Mouse (Mus musculus) hindbrain, embryonic 15.5 days (tissue): ENCODE measurements at regions not wholly inside any gene's neighbourhood (a gene's known extent, or its start where the extent isn't known, plus 50 kb on each side); places are given as distances from the start of the nearest gene placed in this dataset.

Experiments
- ATAC-seq: fragments of 200-750 bp; cut with Nextera tagmentation; 2 replicates; pipeline ENCODE4 v1.8.0; 2017; ENCODE audit warnings: low read depth, moderate number of reproducible peaks, moderate TSS enrichment; ENCODE audit not compliant: low FRiP score
- H3K27ac ChIP-seq: fragments of 300-500 bp; sonication (generic); replicated peaks from 2 replicates; pipeline ENCODE4 v1.5.1; 2015; ENCODE audit warnings: mild to moderate bottlenecking, inconsistent platforms
- H3K27me3 ChIP-seq: fragments of 300-500 bp; sonication (generic); 2 replicates; pipeline ENCODE4 v1.6.1; 2015; ENCODE audit warnings: control low read depth, inconsistent platforms
- H3K36me3 ChIP-seq: fragments of 300-500 bp; sonication (generic); 2 replicates; pipeline ENCODE4 v1.6.1; 2015; ENCODE audit warnings: control low read depth, inconsistent platforms
- H3K4me1 ChIP-seq: fragments of 300-500 bp; sonication (generic); replicated peaks from 2 replicates; pipeline ENCODE4 v1.6.1; 2015; ENCODE audit warnings: control low read depth, inconsistent platforms
- H3K4me2 ChIP-seq: fragments of 300-500 bp; sonication (generic); 2 replicates; pipeline ENCODE4 v1.6.1; 2015; ENCODE audit warnings: moderate library complexity, mild to moderate bottlenecking, inconsistent platforms
- H3K4me3 ChIP-seq: fragments of 300-500 bp; sonication (generic); 2 replicates; pipeline ENCODE4 v1.5.1; 2015; ENCODE audit warnings: mild to moderate bottlenecking, inconsistent platforms
- H3K9ac ChIP-seq: fragments of 300-500 bp; sonication (generic); 2 replicates; pipeline ENCODE4 v1.6.1; 2015; ENCODE audit warnings: inconsistent platforms
- H3K9me3 ChIP-seq: fragments of 300-500 bp; sonication (generic); 2 replicates; pipeline ENCODE4 v1.6.1; 2016; ENCODE audit warnings: control low read depth, inconsistent platforms
- WGBS: fragments of 180-500 bp; shearing (Covaris S2); methylation state at CpG from one replicate; pipeline ENCODE4 v1.1.7; 2015; 5-methylcytosine and 5-hydroxymethylcytosine counted together

DNA sequence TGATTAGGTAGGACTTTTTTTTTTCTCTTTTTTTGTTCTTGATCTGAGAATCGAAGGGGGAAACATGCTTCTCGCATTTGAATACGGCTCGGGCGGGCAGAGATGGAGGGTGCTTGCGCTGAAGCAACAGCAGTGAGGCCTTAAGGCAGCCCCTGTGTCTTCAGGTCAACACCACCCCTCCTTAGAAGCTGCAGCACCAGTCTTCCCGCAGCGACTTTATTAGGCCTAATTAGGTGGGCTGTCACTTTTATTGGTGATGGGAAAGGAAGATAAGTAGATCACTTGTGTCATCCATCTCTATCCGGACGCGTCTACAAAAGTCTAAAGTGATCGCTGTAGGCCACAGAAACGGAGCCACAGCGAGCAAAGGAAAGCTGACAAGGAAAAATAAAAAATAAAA, 122.0 kb downstream of the Anxa2 start:
- Histone ChIP-seq H3K36me3 (no peaks in the 10 kb centered on the region), H3K27me3 (0 out of 2 replicates have a peak, but pooled peaks cover 2% of the 10 kb centered on the region), H3K9me3 (no peaks in the 10 kb centered on the region), H3K9ac (no peak overlapping the region), H3K4me3 (no peak overlapping the region), H3K27ac (no peak overlapping the region), H3K4me1 (no peaks in the 10 kb centered on the region), H3K4me2 (no peak overlapping the region)
- 36% methylated on average over 14 of the region's 14 CpGs for WGBS
- ATAC-seq: no peak

DNA sequence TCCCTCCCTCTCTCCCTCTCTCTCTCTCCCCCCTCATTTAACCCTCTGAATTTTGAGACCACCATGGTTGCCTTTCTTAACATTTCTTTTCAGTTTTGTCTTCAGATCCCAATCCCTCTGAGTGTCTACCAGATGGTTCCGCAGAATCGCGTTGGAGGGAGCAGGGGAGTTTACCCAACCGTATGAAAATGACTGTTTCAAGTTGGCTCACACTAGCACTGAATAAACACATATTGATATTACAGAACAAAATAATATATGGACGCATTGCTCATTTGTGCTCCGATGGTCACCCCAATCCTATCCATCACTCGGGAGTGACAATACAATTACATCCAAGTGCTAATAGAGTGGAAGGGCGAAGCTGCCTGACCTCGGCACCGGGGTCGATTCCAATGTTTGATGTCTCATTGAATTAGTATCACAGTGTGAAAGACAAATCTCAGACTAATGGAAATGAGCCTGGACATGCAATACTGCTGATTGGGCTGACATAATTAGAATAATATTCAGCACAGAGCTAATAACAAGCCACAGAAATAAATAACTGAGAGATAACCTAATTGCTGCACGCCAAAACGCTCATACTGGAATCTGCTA, 115.3 kb downstream of the Anxa2 start:
- Histone ChIP-seq H3K36me3 (no peaks in the 10 kb centered on the region), H3K4me2 (no peak overlapping the region), H3K4me3 (no peak overlapping the region), H3K27ac (no peak overlapping the region), H3K9me3 (no peaks in the 10 kb centered on the region), H3K4me1 (no peaks in the 10 kb centered on the region), H3K27me3 (no peaks in the 10 kb centered on the region), H3K9ac (no peak overlapping the region)
- 40% methylated on average over 13 of the region's 13 CpGs for WGBS
- no peak for ATAC-seq

DNA sequence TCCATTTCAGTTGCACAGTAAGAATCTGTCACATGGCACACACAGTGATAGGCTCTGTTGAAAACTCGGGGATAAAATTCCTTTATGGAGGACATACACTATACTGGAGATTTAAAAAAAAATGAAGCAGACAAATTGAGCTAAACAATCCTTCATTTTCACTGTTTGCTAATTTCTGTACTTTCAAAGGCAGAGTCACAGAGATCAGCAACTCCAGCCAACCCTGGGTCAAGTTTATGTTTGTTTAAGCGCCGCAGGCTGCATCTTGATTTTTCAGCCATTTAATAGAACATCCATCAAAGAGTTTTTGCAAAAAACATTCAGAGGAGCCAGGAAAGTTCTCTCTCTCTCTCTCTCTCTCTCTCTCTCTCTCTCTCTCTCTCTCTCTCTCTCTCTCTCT, 114.8 kb downstream of the Anxa2 start:
- no peak overlapping the region for H3K27ac ChIP-seq
- H3K9ac ChIP-seq: no peak overlapping the region
- H3K4me1 ChIP-seq: no peaks in the 10 kb centered on the region
- 51% methylated on average over 3 of the region's 3 CpGs for WGBS
- H3K4me3 ChIP-seq: no peak overlapping the region
- H3K36me3 ChIP-seq: no peaks in the 10 kb centered on the region
- H3K9me3 ChIP-seq: no peaks in the 10 kb centered on the region
- no peaks in the 10 kb centered on the region for H3K27me3 ChIP-seq
- H3K4me2 ChIP-seq: no peak overlapping the region
- ATAC-seq: no peak

DNA sequence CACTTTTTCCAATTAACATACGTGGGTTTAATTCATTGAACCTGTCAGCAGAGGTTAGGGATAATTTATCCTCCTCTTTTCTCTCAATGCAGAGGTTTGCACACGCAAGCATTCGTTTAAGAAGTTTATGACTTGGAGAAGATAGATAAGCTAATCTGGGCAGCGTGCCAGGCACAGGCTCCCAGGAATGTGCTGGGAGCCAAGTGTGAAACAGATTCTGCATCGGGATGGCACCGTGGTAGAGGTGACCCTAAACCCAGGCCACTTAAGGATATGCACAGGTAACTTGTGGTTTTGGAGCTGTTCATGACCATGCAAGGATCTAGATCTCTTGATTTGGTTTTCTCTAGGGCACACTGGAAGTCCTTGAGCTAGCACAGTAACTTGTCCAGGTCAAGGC, 113.6 kb downstream of the Anxa2 start:
- H3K9me3 ChIP-seq: no peaks in the 10 kb centered on the region
- no peaks in the 10 kb centered on the region for H3K36me3 ChIP-seq
- WGBS: 52% methylated on average over 6 of the region's 6 CpGs
- no peak overlapping the region for H3K9ac ChIP-seq
- H3K27ac ChIP-seq: no peak overlapping the region
- H3K4me1 ChIP-seq: no peaks in the 10 kb centered on the region
- ATAC-seq: no peak
- no peaks in the 10 kb centered on the region for H3K27me3 ChIP-seq
- H3K4me3 ChIP-seq: no peak overlapping the region
- H3K4me2 ChIP-seq: no peak overlapping the region

DNA sequence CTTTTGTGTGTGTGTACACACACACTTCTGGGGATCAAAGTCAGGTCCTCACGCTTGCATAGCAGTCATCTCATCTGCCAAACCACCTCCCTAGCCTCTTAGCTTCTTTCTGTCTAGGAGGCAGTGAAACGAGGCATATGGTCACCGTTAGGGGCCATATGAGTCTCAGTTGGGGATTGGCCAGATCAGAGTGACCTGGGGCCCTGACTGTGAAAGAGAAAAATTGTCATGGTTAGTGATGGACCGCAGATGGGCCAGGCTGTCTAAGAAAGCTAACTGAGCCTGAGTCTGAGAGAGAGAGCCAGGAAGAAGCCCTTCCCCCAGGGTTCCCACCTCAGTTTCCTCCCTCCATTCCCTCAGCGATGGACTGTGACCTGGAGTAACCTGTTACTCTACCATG, 89.8 kb downstream of the Anxa2 start:
- Histone ChIP-seq H3K9me3 (no peaks in the 10 kb centered on the region), H3K4me1 (peaks cover 5% of the 10 kb centered on the region; the same call in 1 of the 2 replicates), H3K4me2 (no peak overlapping the region), H3K36me3 (no peaks in the 10 kb centered on the region), H3K9ac (no peak overlapping the region), H3K27me3 (no peaks in the 10 kb centered on the region), H3K27ac (no peak overlapping the region), H3K4me3 (no peak overlapping the region)
- whole genome bisulfite sequencing: 69% methylated on average over 5 of the region's 5 CpGs
- ATAC-seq: no peak
